Mouse (Mus musculus): ENCODE data around the gene Lrrc9. TPM values are rescaled to one million over a fixed set of nuclear protein-coding genes. Genes with fewer than 3 reads are reported as not detected.

Gene Lrrc9
- polyA plus RNA-seq, 1 experiment: not detected

GRCm38 (mm10) chr12:72422681-72423080, 19.0 kb upstream of the Lrrc9 start:
- no peak overlapping the region for H3K4me3 ChIP-seq (ENCODE audit: insufficient read depth, low read depth, low read length)
- H3K27ac ChIP-seq (ENCODE audit: insufficient read depth, low read depth, low read length): no peak overlapping the region
- H3K4me1 ChIP-seq (ENCODE audit: control insufficient read depth, insufficient read depth, low read length): no peaks in the 10 kb centered on the region
- 73% methylated on average over 4 of the region's 4 CpGs for WGBS
- no peak for TF ChIP-seq CTCF (IDR thresholded peaks at IDR 0.05; ENCODE audit: insufficient read depth, low read depth, low read length)
- no peak for TF ChIP-seq POLR2A (IDR thresholded peaks at IDR 0.05; ENCODE audit: insufficient read depth, low read depth, low read length)

GRCm38 (mm10) chr12:72427722-72428126, 13.9 kb upstream of the Lrrc9 start:
- no peak overlapping the region for H3K4me3 ChIP-seq (ENCODE audit: insufficient read depth, low read depth, low read length)
- TF ChIP-seq CTCF (IDR thresholded peaks at IDR 0.05; ENCODE audit: insufficient read depth, low read depth, low read length) (peak; percentile 56; the same call in 1 of the 2 replicates), POLR2A (IDR thresholded peaks at IDR 0.05; ENCODE audit: insufficient read depth, low read depth, low read length) (no peak)
- peaks cover 2% of the 10 kb centered on the region; the same call in 1 of the 2 replicates for H3K4me1 ChIP-seq (ENCODE audit: control insufficient read depth, insufficient read depth, low read length)
- H3K27ac ChIP-seq (ENCODE audit: insufficient read depth, low read depth, low read length): no peak overlapping the region
- WGBS: 14% methylated on average over 11 of the region's 11 CpGs

GRCm38 (mm10) chr12:72432209-72432608, 9.5 kb upstream of the Lrrc9 start:
- 86% methylated on average over 4 of the region's 4 CpGs for WGBS
- Histone ChIP-seq H3K4me3 (ENCODE audit: insufficient read depth, low read depth, low read length) (no peak overlapping the region), H3K4me1 (ENCODE audit: control insufficient read depth, insufficient read depth, low read length) (peaks cover 2% of the 10 kb centered on the region; the same call in 1 of the 2 replicates), H3K27ac (ENCODE audit: insufficient read depth, low read depth, low read length) (no peak overlapping the region)
- TF ChIP-seq POLR2A (IDR thresholded peaks at IDR 0.05; ENCODE audit: insufficient read depth, low read depth, low read length) (no peak), CTCF (IDR thresholded peaks at IDR 0.05; ENCODE audit: insufficient read depth, low read depth, low read length) (no peak)

GRCm38 (mm10) chr12:72433241-72433865, 8.3 kb upstream of the Lrrc9 start:
- TF ChIP-seq CTCF (IDR thresholded peaks at IDR 0.05; ENCODE audit: insufficient read depth, low read depth, low read length) (no peak), POLR2A (IDR thresholded peaks at IDR 0.05; ENCODE audit: insufficient read depth, low read depth, low read length) (no peak)
- no peak overlapping the region for H3K4me3 ChIP-seq (ENCODE audit: insufficient read depth, low read depth, low read length)
- H3K4me1 ChIP-seq (ENCODE audit: control insufficient read depth, insufficient read depth, low read length): no peaks in the 10 kb centered on the region; the same call in 1 of the 2 replicates
- WGBS: 24% methylated on average over 9 of the region's 9 CpGs
- H3K27ac ChIP-seq (ENCODE audit: insufficient read depth, low read depth, low read length): no peak overlapping the region

GRCm38 (mm10) chr12:72437676-72438341, 3.9 kb upstream of the Lrrc9 start:
- Histone ChIP-seq H3K27ac (ENCODE audit: insufficient read depth, low read depth, low read length) (no peak overlapping the region), H3K4me1 (ENCODE audit: control insufficient read depth, insufficient read depth, low read length) (peaks cover 8% of the 10 kb centered on the region), H3K4me3 (ENCODE audit: insufficient read depth, low read depth, low read length) (no peak overlapping the region)
- TF ChIP-seq CTCF (IDR thresholded peaks at IDR 0.05; ENCODE audit: insufficient read depth, low read depth, low read length) (no peak), POLR2A (IDR thresholded peaks at IDR 0.05; ENCODE audit: insufficient read depth, low read depth, low read length) (no peak)
- WGBS: 40% methylated on average over 10 of the region's 10 CpGs

- Histone ChIP-seq H3K4me3 (ENCODE audit: insufficient read depth, low read depth, low read length) (no peak overlapping the region), H3K4me1 (ENCODE audit: control insufficient read depth, insufficient read depth, low read length) (peaks cover 8% of the 10 kb centered on the region), H3K27ac (ENCODE audit: insufficient read depth, low read depth, low read length) (no peak overlapping the region)
- whole genome bisulfite sequencing: 62% methylated on average over 6 of the region's 6 CpGs
- TF ChIP-seq CTCF (IDR thresholded peaks at IDR 0.05; ENCODE audit: insufficient read depth, low read depth, low read length): no peak
- TF ChIP-seq POLR2A (IDR thresholded peaks at IDR 0.05; ENCODE audit: insufficient read depth, low read depth, low read length): no peak
These were observed 2.6 kb upstream of the Lrrc9 start for GRCm38 (mm10) chr12:72438961-72439480.

- no peaks in the 10 kb centered on the region for H3K4me1 ChIP-seq (ENCODE audit: control insufficient read depth, insufficient read depth, low read length)
- H3K27ac ChIP-seq (ENCODE audit: insufficient read depth, low read depth, low read length): no peak overlapping the region
- 87% methylated on average over 17 of the region's 17 CpGs for WGBS
- TF ChIP-seq CTCF (IDR thresholded peaks at IDR 0.05; ENCODE audit: insufficient read depth, low read depth, low read length): no peak
- TF ChIP-seq POLR2A (IDR thresholded peaks at IDR 0.05; ENCODE audit: insufficient read depth, low read depth, low read length): no peak
- no peak overlapping the region for H3K4me3 ChIP-seq (ENCODE audit: insufficient read depth, low read depth, low read length)
These were observed 12.3 kb downstream of the Lrrc9 start for GRCm38 (mm10) chr12:72453941-72454340.

- H3K4me3 ChIP-seq (ENCODE audit: insufficient read depth, low read depth, low read length): no peak overlapping the region
- 32% methylated on average over 11 of the region's 11 CpGs for WGBS
- no peak overlapping the region for H3K27ac ChIP-seq (ENCODE audit: insufficient read depth, low read depth, low read length)
- no peak for TF ChIP-seq CTCF (IDR thresholded peaks at IDR 0.05; ENCODE audit: insufficient read depth, low read depth, low read length)
- no peak for TF ChIP-seq POLR2A (IDR thresholded peaks at IDR 0.05; ENCODE audit: insufficient read depth, low read depth, low read length)
- H3K4me1 ChIP-seq (ENCODE audit: control insufficient read depth, insufficient read depth, low read length): no peaks in the 10 kb centered on the region
These were observed 19.7 kb downstream of the Lrrc9 start for GRCm38 (mm10) chr12:72461191-72461893.
